Mouse (Mus musculus) lung, embryonic 16.5 days (tissue): ENCODE data around the gene Gm7534. TPM values are rescaled to one million over a fixed set of nuclear protein-coding genes. Genes with fewer than 3 reads are reported as not detected.
"Not testable (repeated sequence)": the region's sequence is repeated elsewhere in the genome, so short reads cannot be mapped to it uniquely, and the experiment has no call there.

Experiments
- ATAC-seq: fragments of 200-750 bp; cut with Nextera tagmentation; 2 replicates; pipeline ENCODE4 v1.8.0; 2017; ENCODE audit warnings: low read depth, mild to moderate bottlenecking, moderate library complexity
- H3K27ac ChIP-seq: fragments of 300-500 bp; sonication (generic); 2 replicates; pipeline ENCODE4 v1.5.1; 2014; ENCODE audit warnings: mild to moderate bottlenecking, control low read depth, low read length
- H3K27me3 ChIP-seq: fragments of 300-500 bp; sonication (generic); 2 replicates; pipeline ENCODE4 v1.6.1; 2014; ENCODE audit warnings: low read depth, low read length, mixed read lengths; ENCODE audit not compliant: control insufficient read depth, insufficient read depth
- H3K36me3 ChIP-seq: fragments of 300-500 bp; sonication (generic); 2 replicates; pipeline ENCODE4 v1.6.1; 2014; ENCODE audit warnings: low read length; ENCODE audit not compliant: control insufficient read depth, insufficient read depth
- H3K4me1 ChIP-seq: fragments of 300-500 bp; sonication (generic); replicated peaks from 2 replicates; pipeline ENCODE4 v1.6.1; 2014; ENCODE audit warnings: low read length, mixed read lengths; ENCODE audit not compliant: control insufficient read depth, insufficient read depth
- H3K4me2 ChIP-seq: fragments of 300-500 bp; sonication (generic); 2 replicates; pipeline ENCODE4 v1.6.1; 2014; ENCODE audit warnings: low read depth, low read length, control low read depth
- H3K4me3 ChIP-seq: fragments of 300-500 bp; sonication (generic); 2 replicates; pipeline ENCODE4 v1.5.1; 2014; ENCODE audit warnings: mild to moderate bottlenecking, low read length, control low read depth
- H3K9ac ChIP-seq: fragments of 300-500 bp; sonication (generic); 2 replicates; pipeline ENCODE4 v1.6.1; 2014; ENCODE audit warnings: low read length, control low read depth
- H3K9me3 ChIP-seq: fragments of 300-500 bp; sonication (generic); 2 replicates; pipeline ENCODE4 v1.6.1; 2016; ENCODE audit warnings: low read length; ENCODE audit not compliant: control insufficient read depth
- WGBS: fragments of 180-500 bp; shearing (Covaris S2); extraction: QIAGEN DNeasy Blood & Tissue Kit; methylation state at CpG from one replicate; pipeline ENCODE4 v1.1.7; 2014; 5-methylcytosine and 5-hydroxymethylcytosine counted together
- polyA plus RNA-seq: library from polyadenylated mRNA; unstranded; fragments of >200 nt; fragmentation: Nextera tagmentation; extraction: Ambion mirVana; gene quantifications from 2 replicates; pipeline ENCODE4 v1.2.1, GENCODE M21; 2015

Gene Gm7534
- polyA plus RNA-seq, 1 experiment from 2014 or later = not detected

DNA sequence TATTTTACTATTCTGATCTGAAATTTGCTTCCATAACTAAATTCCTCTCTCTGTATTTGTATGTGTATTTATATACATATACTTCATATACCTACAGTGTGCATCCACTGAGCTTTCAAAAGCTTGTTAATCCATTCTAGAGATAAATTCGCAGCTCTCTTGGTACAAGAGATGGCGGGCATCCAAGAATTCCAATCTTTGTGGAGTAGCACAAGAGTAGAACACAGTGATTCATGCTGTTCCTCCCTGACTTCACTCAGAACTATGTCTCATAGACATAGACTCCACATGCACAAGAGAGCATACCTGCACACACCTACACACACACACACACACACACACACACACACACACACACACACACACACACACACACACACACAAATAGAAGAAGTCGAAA is 30.4 kb downstream of the Gm7534 start:
- Histone ChIP-seq H3K36me3 (peaks cover 4% of the 10 kb centered on the region; the same call in 1 of the 2 replicates), H3K9me3 (no peaks in the 10 kb centered on the region), H3K4me1 (no peaks in the 10 kb centered on the region), H3K4me3 (no peak overlapping the region), H3K27ac (no peak overlapping the region), H3K4me2 (no peak overlapping the region), H3K9ac (no peak overlapping the region), H3K27me3 (no peaks in the 10 kb centered on the region)
- ATAC-seq = no peak
- WGBS = 61% methylated on average over 3 of the region's 3 CpGs

DNA sequence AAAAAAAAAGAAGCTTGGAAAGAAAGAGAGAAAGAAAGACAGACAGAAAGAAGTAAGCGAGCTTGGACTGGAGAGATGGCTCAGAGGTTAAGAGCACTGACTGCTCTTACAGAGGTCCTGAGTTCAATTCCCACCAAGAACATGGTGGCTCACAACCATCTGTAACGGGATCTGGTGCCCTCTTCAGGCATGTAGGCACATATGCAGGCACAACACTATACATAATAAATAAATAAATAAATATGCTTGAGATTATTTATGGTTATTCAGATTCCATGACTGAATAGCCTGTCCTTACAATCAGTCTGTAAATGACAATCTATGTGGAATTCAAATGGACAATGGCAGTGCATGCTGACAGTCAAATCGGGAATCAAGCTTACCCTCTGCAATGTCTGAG is 35.9 kb downstream of the Gm7534 start:
- ATAC-seq = no peak
- Histone ChIP-seq H3K27me3 (no peaks in the 10 kb centered on the region), H3K4me2 (no peak overlapping the region), H3K9ac (no peak overlapping the region), H3K4me1 (no peaks in the 10 kb centered on the region), H3K27ac (no peak overlapping the region), H3K4me3 (no peak overlapping the region), H3K36me3 (peaks cover 8% of the 10 kb centered on the region; the same call in 1 of the 2 replicates), H3K9me3 (no peaks in the 10 kb centered on the region)
- WGBS = 91% methylated on average over 3 of the region's 3 CpGs

DNA sequence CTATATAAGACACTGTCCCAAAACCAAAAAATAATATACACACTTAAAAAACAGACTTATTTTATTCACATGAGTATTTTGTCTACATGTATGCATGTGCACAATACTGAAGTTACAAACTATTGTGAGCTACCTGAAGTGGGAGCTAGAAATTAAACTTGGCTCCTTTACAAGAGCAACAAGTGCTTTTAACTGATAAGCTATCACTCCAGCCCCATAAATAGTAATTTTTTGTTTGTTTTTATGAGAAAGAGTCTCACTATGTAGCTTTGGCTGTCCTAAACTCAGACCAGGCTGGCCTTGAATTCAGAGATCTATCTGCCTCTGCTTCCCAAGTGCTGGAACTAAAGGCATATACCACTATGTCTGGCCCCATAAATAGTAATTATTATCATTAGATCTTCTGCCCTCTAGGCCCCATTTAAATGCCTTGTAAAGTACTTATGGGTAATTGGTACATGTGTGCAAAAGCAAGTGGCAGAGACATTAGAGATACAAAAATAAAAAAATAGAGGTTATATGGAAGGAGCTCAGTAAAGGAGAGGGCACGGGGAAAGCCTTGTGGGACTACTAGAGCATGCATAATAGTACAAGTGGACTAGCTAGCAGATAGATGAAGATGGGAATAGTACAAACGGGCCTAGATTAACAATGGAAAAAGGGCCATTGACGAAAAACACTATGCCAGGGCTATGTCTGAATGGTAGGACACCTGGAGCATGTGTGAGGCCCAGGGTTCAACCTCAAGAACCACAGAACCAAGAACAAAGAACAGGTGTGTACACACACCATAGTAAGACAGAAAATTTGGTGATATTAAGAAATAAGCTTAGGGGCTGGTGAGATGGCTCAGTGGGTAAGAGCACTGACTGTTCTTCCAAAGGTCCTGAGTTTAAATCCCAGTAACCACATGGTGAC is 37.0 kb downstream of the Gm7534 start:
- no peaks in the 10 kb centered on the region for H3K27me3 ChIP-seq
- no peak overlapping the region for H3K27ac ChIP-seq
- no peak for ATAC-seq
- H3K4me1 ChIP-seq = no peaks in the 10 kb centered on the region
- no peaks in the 10 kb centered on the region for H3K9me3 ChIP-seq
- H3K36me3 ChIP-seq = peaks cover 8% of the 10 kb centered on the region; the same call in 1 of the 2 replicates
- H3K4me3 ChIP-seq = no peak overlapping the region
- no peak overlapping the region for H3K4me2 ChIP-seq
- 90% methylated on average over 3 of the region's 3 CpGs for WGBS
- H3K9ac ChIP-seq = no peak overlapping the region

DNA sequence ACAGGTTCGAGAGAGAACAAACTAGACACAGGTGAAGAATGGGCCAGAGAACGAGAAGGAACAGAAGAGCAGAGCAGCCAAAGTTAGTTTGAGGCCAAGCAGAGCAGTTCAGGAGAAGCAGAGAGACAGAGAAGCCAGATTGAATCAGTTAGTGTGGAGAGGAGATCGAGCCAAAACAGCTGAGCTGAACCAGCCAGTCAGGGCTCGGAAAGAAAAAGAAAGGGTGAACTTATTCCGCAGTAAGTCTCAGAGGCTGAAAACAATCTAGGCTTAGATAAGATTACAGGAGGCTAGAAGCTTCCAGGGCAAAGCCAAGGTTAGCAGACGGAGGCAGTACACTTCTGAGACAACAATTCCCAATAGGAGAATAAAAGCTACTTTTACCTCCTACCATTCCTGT is 37.8 kb downstream of the Gm7534 start:
- ATAC-seq = no peak
- H3K4me3 ChIP-seq = no peak overlapping the region
- 68% methylated on average over 6 of the region's 6 CpGs for whole genome bisulfite sequencing
- no peaks in the 10 kb centered on the region for H3K4me1 ChIP-seq
- H3K9me3 ChIP-seq = no peaks in the 10 kb centered on the region
- H3K9ac ChIP-seq = no peak overlapping the region
- no peak overlapping the region for H3K4me2 ChIP-seq
- peaks cover 8% of the 10 kb centered on the region; the same call in 1 of the 2 replicates for H3K36me3 ChIP-seq
- no peaks in the 10 kb centered on the region for H3K27me3 ChIP-seq
- no peak overlapping the region for H3K27ac ChIP-seq

DNA sequence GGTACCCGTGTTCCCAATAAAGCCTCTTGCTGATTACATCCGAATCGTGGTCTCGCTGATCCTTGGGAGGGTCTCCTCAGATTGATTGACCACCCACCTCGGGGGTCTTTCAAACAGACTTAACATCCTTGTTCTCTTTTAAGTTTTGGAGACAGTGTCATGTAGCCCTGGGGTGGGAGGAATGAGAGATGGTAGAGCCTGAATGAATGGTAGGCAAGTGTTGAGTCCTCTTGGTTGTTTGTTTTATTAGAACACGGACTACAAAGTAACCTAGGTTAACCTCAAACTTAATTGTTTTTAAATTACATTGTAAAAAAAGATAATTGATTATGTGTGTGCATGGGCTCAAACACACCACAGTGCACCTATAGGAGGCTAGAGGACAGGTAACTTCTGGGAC is 38.2 kb downstream of the Gm7534 start:
- H3K4me2 ChIP-seq = no peak overlapping the region
- H3K27me3 ChIP-seq = no peaks in the 10 kb centered on the region
- peaks cover 8% of the 10 kb centered on the region; the same call in 1 of the 2 replicates for H3K36me3 ChIP-seq
- no peaks in the 10 kb centered on the region for H3K4me1 ChIP-seq
- no peak overlapping the region for H3K27ac ChIP-seq
- H3K9me3 ChIP-seq = no peaks in the 10 kb centered on the region
- ATAC-seq = no peak
- WGBS = 86% methylated on average over 5 of the region's 6 CpGs
- no peak overlapping the region for H3K9ac ChIP-seq
- no peak overlapping the region for H3K4me3 ChIP-seq

DNA sequence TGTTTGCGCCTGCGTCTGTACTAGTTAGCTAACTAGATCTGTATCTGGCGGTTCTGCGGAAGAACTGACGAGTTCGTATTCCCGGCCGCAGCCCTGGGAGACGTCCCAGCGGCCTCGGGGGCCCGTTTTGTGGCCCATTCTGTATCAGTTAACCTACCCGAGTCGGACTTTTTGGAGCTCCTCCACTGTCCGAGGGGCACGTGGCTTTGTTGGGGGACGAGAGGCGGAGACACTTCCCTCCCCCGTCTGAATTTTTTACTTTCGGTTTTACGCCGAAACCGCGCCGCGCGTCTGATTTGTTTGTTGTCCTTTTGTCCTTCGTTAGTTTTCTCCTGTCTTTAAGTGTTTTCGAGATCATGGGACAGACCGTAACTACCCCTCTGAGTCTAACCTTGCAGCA is 42.7 kb downstream of the Gm7534 start:
- not testable (repeated sequence) for H3K9me3 ChIP-seq, ATAC-seq, H3K27me3 ChIP-seq, H3K36me3 ChIP-seq, H3K4me1 ChIP-seq
- peak overlapping the region; percentile 63 for H3K9ac ChIP-seq
- 17% methylated on average over 20 of the region's 30 CpGs for WGBS
- peak overlapping the region; percentile 58 for H3K4me3 ChIP-seq
- peak overlapping the region; percentile 39; the same call in 1 of the 2 replicates for H3K27ac ChIP-seq
- H3K4me2 ChIP-seq = peak overlapping the region; percentile 42

DNA sequence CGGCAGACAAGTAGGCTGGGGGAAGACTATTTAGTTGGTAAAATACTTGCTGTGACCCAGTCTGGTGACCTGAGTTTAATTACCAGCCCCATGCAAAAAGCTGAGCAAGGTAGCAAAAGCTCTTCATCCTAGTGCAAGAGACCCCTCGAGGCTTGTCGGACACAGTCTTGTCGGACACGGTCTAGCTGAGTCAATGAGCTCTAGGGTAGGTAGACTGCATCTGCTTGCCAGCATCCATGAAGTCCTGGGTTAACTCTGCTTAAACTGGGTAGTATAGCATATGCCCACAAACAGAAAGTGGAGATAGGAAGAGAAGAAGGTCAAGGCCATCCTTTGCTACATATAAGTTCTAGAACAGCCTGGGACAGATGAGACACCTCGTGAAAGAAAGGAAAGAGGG is 44.0 kb downstream of the Gm7534 start:
- 82% methylated on average over 6 of the region's 6 CpGs for WGBS
- no peaks in the 10 kb centered on the region for H3K36me3 ChIP-seq
- no peak for ATAC-seq
- H3K4me2 ChIP-seq = no peak overlapping the region
- H3K4me3 ChIP-seq = no peak overlapping the region
- no peak overlapping the region for H3K27ac ChIP-seq
- no peak overlapping the region for H3K9ac ChIP-seq
- no peaks in the 10 kb centered on the region for H3K9me3 ChIP-seq
- H3K27me3 ChIP-seq = no peaks in the 10 kb centered on the region
- no peaks in the 10 kb centered on the region; the same call in 1 of the 2 replicates for H3K4me1 ChIP-seq

DNA sequence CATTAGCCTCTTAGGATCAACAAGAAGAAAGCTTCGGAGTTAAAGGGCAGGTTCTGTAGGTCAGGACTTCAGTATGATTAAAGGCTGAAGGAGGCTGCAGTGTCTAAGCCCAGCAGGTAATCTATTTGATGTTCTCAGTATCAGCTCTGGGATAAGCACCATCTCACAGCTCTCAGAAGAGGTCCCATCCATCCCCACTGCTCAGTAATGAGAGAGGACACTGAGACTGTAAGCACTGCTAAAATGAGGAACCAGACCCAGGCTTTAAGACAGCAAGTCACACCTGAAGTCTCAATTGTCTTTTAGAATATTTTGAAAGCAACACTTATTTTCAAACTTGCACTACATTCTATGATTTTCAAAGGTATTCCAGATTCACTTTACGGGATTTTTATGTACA is 45.2 kb downstream of the Gm7534 start:
- ATAC-seq = no peak
- Histone ChIP-seq H3K4me2 (no peak overlapping the region), H3K36me3 (no peaks in the 10 kb centered on the region), H3K4me3 (no peak overlapping the region), H3K9ac (no peak overlapping the region), H3K9me3 (no peaks in the 10 kb centered on the region), H3K27ac (no peak overlapping the region), H3K4me1 (no peaks in the 10 kb centered on the region; the same call in 1 of the 2 replicates), H3K27me3 (no peaks in the 10 kb centered on the region)
- WGBS = 75% methylated on average over 2 of the region's 2 CpGs

DNA sequence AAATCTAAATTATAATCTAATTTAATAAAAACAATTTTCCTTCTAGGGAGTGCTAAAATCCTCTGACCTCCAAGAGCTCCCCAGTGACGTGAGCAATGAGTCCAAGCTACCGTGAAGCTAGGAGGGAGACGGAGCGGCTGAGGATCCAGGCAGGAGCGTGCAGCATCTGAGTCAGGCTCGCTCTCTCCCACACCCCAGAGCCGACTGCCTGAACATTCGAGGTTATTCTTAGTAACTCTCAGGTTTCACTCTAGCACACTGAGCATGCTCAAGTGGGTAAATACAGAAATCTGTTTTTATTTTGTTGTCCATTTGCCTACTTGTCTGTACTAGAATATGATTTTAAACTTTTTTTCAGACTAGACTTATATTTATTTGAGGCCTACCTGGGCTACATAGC is 46.1 kb downstream of the Gm7534 start:
- Histone ChIP-seq H3K36me3 (0 out of 2 replicates have a peak, but pooled peaks cover 2% of the 10 kb centered on the region), H3K4me2 (no peak overlapping the region), H3K9me3 (no peaks in the 10 kb centered on the region), H3K27me3 (no peaks in the 10 kb centered on the region), H3K27ac (no peak overlapping the region), H3K4me1 (no peaks in the 10 kb centered on the region; the same call in 1 of the 2 replicates), H3K4me3 (no peak overlapping the region), H3K9ac (no peak overlapping the region)
- 44% methylated on average over 8 of the region's 8 CpGs for WGBS
- ATAC-seq = peak; percentile 59; the same call in 1 of the 2 replicates
